Mouse (Mus musculus): ENCODE data around the gene Eif3k. TPM values are rescaled to one million over a fixed set of nuclear protein-coding genes. Genes with fewer than 3 reads are reported as not detected.
"Not testable (repeated sequence)": the region's sequence is repeated elsewhere in the genome, so short reads cannot be mapped to it uniquely, and the experiment has no call there.

The Eif3k gene
- polyA plus RNA-seq, 1 experiment = 320 TPM

DNA sequence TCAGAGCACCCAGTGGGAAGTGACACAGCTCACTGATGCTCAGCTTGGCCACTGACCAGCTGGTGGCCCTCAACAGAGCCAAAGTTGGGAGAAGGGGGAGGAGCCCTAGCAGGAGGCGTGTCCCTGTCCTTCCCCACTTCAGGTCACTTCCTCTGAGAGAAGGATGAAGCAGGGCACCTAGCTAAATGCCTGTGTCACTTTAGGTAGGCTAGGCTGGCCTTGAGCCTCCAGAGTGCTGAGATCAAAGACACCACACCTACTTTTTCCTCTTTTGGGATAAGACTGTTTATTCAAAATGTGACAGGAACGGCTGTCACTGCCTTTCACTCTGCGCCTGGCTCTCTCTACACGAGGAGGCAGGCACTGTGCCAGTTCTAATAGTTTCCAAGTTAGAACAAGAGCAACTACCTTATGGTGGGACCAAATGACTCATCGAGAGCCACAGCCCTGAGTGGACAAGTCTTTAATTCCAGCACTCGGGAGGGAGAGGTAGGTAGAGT is 9.8 kb downstream of the Eif3k start:
- no peaks in the 10 kb centered on the region for H3K4me1 ChIP-seq (ENCODE audit: control insufficient read depth, insufficient read depth, low read length)
- H3K27ac ChIP-seq (ENCODE audit: insufficient read depth, low read length) = no peak overlapping the region
- no peak overlapping the region for H3K4me3 ChIP-seq (ENCODE audit: insufficient read depth, low read length)
- TF ChIP-seq CTCF (IDR thresholded peaks at IDR 0.05; ENCODE audit: extremely low read depth, insufficient read depth, low read length) = no peak

DNA sequence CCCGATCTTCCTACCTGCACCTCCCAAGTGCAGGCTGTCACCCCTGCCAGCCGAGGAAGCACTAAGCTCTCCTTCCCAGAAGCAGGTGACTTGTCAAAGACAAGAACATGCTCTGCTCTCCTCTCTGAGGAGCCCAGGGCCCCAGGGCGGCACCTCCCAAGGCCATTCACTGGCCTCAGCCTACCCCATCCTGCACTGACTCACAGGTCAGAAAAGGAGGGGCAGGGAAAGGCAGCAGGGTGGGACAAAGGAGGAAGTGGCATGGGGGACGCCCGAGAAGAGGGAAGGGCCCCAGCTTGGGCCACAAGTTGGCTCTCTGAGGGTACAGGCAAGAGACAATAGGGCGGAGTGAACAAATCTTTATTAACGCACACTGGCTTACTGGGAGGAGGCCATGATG is 10.6 kb downstream of the Eif3k start:
- H3K27ac ChIP-seq (ENCODE audit: insufficient read depth, low read length) = no peak overlapping the region
- no peak overlapping the region for H3K4me3 ChIP-seq (ENCODE audit: insufficient read depth, low read length)
- H3K4me1 ChIP-seq (ENCODE audit: control insufficient read depth, insufficient read depth, low read length) = no peaks in the 10 kb centered on the region
- TF ChIP-seq CTCF (IDR thresholded peaks at IDR 0.05; ENCODE audit: extremely low read depth, insufficient read depth, low read length) = no peak
- no peak for TF ChIP-seq POLR2A (IDR thresholded peaks at IDR 0.05; ENCODE audit: extremely low read depth, insufficient read depth, low read length)

DNA sequence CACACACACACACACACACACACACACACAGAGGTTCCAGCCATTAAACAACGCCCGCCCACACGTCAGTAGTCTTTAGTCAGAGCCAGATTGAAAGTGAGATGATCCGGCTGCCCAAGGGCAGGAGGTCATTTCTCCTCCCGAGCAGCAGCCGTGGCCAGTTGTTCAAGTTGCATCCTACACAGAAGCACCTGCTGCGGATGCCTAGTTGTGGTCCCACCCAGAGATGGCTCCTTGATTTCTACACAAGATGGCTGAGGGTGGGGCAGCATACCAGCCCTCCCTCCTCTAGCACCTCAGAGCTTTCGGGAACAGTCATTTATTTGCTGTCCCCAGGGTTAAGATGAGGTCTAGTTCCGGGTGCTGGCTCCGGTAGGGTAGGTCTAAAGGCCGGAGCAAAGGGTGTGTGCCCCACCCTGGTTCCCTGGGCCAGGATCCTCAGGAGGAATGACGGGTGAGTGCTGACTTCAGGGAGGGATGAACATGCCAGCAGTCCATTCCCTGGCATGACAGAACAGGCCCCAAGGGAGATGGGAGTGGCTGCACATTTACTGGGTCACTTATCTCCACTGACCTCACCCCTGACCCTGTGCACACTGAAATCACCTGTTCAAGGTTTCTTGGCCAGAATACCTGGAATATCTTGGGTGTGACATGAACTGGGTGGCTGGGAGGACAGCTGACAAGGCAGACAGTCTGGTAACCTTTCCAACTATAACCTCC is 11.8 kb downstream of the Eif3k start:
- no peak for TF ChIP-seq POLR2A (IDR thresholded peaks at IDR 0.05; ENCODE audit: extremely low read depth, insufficient read depth, low read length)
- TF ChIP-seq CTCF (IDR thresholded peaks at IDR 0.05; ENCODE audit: extremely low read depth, insufficient read depth, low read length) = no peak
- H3K4me3 ChIP-seq (ENCODE audit: insufficient read depth, low read length) = no peak overlapping the region
- no peak overlapping the region for H3K27ac ChIP-seq (ENCODE audit: insufficient read depth, low read length)
- no peaks in the 10 kb centered on the region for H3K4me1 ChIP-seq (ENCODE audit: control insufficient read depth, insufficient read depth, low read length)

DNA sequence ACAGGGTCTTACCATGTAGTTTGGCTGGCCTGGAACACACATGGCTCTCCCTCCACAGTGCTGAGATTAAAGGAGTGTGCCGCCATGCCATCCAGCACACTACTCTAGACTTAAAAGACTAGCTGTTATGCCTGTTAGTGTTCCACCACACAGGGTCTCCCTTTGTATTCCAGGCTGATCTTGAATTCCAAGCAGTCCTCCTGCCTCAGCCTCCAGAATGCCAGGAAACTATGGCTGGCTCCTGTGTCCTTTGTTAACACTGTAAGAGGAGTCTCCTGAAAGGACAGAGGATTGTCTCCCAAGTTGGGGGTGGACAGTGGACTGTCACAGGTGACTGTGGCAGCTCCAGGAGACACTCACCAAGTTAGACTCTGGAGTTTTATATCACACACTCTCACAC is 12.4 kb downstream of the Eif3k start:
- H3K27ac ChIP-seq (ENCODE audit: insufficient read depth, low read length) = no peak overlapping the region
- TF ChIP-seq POLR2A (IDR thresholded peaks at IDR 0.05; ENCODE audit: extremely low read depth, insufficient read depth, low read length) (no peak), CTCF (IDR thresholded peaks at IDR 0.05; ENCODE audit: extremely low read depth, insufficient read depth, low read length) (no peak)
- no peak overlapping the region for H3K4me3 ChIP-seq (ENCODE audit: insufficient read depth, low read length)
- H3K4me1 ChIP-seq (ENCODE audit: control insufficient read depth, insufficient read depth, low read length) = no peaks in the 10 kb centered on the region

DNA sequence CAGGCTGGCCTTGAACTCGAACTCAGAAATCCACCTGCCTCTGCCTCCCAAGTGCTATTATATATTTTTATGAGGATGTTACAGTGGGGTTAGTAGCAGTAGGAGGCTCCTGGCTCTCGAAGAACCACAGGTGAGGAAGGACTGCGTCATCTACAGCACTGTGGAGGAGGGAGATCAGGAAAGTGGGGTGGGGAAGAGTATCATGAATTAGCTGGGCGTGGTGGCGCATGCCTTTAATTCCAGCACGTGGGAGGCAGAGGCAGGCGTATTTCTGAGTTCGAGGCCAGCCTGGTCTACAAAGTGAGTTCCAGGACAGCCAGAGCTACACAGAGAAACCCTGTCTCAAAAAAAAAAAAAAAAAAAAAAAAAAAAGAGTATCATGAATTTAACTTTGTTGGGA is 13.5 kb downstream of the Eif3k start:
- not testable (repeated sequence) for H3K27ac ChIP-seq (ENCODE audit: insufficient read depth, low read length); H3K4me1 ChIP-seq (ENCODE audit: control insufficient read depth, insufficient read depth, low read length); H3K4me3 ChIP-seq (ENCODE audit: insufficient read depth, low read length)

DNA sequence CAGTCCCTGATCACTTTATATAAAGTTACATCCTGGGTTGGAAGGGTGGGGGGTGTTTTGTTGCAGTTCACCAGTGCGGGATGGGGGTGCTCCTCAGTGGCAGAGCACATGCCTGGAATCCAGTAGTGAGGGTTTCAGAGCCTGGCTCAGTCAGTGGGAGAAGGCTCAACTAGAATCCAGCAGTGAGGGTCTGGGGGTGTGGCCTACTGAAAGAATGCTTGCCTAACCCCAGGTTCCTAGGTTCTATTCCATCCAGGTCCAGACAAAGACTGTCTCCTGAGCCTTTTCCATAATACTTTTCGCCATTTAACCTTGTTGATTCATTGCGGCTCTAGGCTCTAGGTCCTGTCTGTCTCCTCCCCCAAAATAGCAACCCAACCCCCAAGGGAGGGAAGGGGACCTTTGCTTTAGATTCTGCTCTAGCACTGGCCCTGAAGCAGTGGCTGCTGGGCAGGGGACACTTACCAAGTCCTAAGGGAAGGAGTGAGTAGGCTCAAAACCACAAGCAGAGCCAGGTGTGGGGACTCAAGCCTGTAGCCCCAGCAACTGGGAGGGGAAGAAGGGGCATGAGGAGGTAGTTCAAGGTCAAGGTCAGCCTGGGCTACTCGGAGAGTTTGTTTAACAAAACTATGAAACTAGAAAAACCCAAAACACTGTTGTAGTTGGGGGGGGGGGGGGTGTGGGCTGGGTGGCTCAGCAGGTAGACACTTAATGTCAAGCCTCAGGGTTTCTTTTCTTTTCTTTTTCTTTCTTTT is 14.7 kb downstream of the Eif3k start:
- Histone ChIP-seq H3K27ac (ENCODE audit: insufficient read depth, low read length) (no peak overlapping the region), H3K4me1 (ENCODE audit: control insufficient read depth, insufficient read depth, low read length) (no peaks in the 10 kb centered on the region; the same call in 1 of the 2 replicates), H3K4me3 (ENCODE audit: insufficient read depth, low read length) (no peak overlapping the region)
- no peak for TF ChIP-seq CTCF (IDR thresholded peaks at IDR 0.05; ENCODE audit: extremely low read depth, insufficient read depth, low read length)

DNA sequence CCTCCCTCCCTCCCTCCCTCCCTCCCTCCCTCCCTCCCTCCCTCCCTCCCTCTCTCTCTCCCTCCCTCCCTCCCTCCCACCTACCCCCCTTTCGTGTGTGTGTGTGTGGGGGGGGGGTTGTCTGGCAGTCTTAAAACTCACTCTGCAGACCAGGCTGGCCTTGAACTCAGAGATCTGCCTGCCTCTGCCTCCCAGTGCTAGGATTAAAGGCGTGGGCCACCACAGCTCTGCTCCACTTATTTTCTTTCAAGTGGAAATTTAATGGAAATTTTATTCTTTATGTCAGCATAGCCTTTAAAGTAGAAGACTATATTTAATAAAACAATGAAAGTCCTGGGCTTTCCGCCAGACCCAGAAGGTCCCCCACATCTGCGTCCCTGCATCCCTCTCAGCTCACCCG is 15.5 kb downstream of the Eif3k start:
- Histone ChIP-seq H3K27ac (ENCODE audit: insufficient read depth, low read length) (no peak overlapping the region), H3K4me1 (ENCODE audit: control insufficient read depth, insufficient read depth, low read length) (no peaks in the 10 kb centered on the region; the same call in 1 of the 2 replicates), H3K4me3 (ENCODE audit: insufficient read depth, low read length) (no peak overlapping the region)
- TF ChIP-seq CTCF (IDR thresholded peaks at IDR 0.05; ENCODE audit: extremely low read depth, insufficient read depth, low read length) (no peak), POLR2A (IDR thresholded peaks at IDR 0.05; ENCODE audit: extremely low read depth, insufficient read depth, low read length) (no peak)

DNA sequence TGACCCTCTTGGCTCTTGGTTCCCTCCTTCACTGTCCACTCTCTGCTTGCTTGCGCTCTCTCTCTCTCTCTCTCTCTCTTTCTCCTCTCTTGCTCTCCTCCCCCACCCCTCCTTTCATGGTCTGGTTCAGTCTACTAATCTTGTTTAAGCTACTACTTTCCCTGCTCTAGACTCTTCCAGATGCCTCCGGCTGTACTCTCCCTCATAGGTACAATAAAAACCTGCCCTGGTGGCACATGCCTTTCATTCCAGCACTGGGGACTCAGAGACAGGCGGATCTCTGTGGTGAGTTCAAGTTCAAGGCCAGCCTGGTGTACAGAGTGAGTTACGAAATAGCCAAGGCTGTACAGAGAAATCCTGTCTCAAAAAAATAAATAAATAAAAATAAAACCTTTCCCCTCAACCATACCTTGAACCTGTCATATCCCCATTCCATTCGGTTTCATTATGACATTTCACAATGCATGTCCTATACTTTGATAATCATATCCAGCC is 16.3 kb downstream of the Eif3k start:
- Histone ChIP-seq H3K4me3 (ENCODE audit: insufficient read depth, low read length) (no peak overlapping the region), H3K4me1 (ENCODE audit: control insufficient read depth, insufficient read depth, low read length) (peaks cover 2% of the 10 kb centered on the region; the same call in 1 of the 2 replicates), H3K27ac (ENCODE audit: insufficient read depth, low read length) (no peak overlapping the region)
- TF ChIP-seq POLR2A (IDR thresholded peaks at IDR 0.05; ENCODE audit: extremely low read depth, insufficient read depth, low read length) (no peak), CTCF (IDR thresholded peaks at IDR 0.05; ENCODE audit: extremely low read depth, insufficient read depth, low read length) (no peak)

DNA sequence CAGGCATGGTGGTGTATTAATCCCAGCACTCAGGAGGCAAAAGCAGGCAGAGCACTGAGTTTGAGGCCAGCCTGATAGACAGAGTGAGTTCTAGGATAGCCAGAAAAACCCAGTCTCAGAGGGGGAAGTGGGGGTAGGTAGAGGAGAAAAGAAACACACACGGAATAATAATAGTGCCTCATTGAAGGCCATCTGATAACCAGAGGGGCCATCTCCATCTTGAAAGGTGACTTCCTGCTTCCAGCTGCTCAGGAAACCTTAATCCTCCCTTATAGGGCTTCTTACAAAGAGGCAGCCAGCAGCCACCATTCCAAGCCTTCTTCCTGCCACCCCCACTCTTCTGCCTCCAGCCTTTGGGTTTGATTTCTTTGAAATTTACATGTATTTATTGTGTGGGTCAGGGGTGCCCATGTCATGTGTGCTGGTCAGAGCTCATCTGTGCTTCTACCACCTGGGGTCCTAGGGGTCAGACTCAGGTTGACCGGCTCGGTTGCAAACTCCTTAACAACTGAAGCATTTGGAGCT is 18.2 kb downstream of the Eif3k start:
- Histone ChIP-seq H3K27ac (ENCODE audit: insufficient read depth, low read length) (no peak overlapping the region), H3K4me3 (ENCODE audit: insufficient read depth, low read length) (no peak overlapping the region), H3K4me1 (ENCODE audit: control insufficient read depth, insufficient read depth, low read length) (peaks cover 6% of the 10 kb centered on the region; the same call in 1 of the 2 replicates)
- TF ChIP-seq POLR2A (IDR thresholded peaks at IDR 0.05; ENCODE audit: extremely low read depth, insufficient read depth, low read length) = no peak
- TF ChIP-seq CTCF (IDR thresholded peaks at IDR 0.05; ENCODE audit: extremely low read depth, insufficient read depth, low read length) = no peak

All from cortical plate, adult 2 months (tissue).